Mouse (Mus musculus): ENCODE results near the gene Kcnj8. TPM values are rescaled to one million over a fixed set of nuclear protein-coding genes. Genes with fewer than 3 reads are reported as not detected.

Kcnj8 gene
- polyA plus RNA-seq (2012) = not detected in 2 replicates

GRCm38 (mm10) chr6:142571055-142571618 is at the start of gene Kcnj8:
TSS of gene Kcnj8 (minus strand) at chr6:142571614.

Other genes starting within 250 kb of the Kcnj8 start
- gene Slco1a5, start 248.6 kb downstream of the Kcnj8 start, polyA plus RNA-seq (2012) = not detected in 2 replicates
- 1.3 and 1.5 TPM in 2 replicates for gene Pyroxd1, start 226.0 kb downstream of the Kcnj8 start, polyA plus RNA-seq (2012)
- 4.4 and 4.5 TPM in 2 replicates for gene Recql, start 184.5 kb downstream of the Kcnj8 start, polyA plus RNA-seq (2012)
- gene Golt1b, start 184.4 kb downstream of the Kcnj8 start, polyA plus RNA-seq (2012) = 32.0 and 32.5 TPM in 2 replicates
- 0.13 and 0.71 TPM in 2 replicates for gene Spx, start 158.2 kb downstream of the Kcnj8 start, polyA plus RNA-seq (2012)
- gene Gys2, start 98.5 kb downstream of the Kcnj8 start, polyA plus RNA-seq (2012) = not detected in 2 replicates
- 14.3 and 22.2 TPM in 2 replicates for gene Ldhb, start 63.7 kb downstream of the Kcnj8 start, polyA plus RNA-seq (2012)
- not detected in 2 replicates for gene Abcc9, start 130.7 kb upstream of the Kcnj8 start, polyA plus RNA-seq (2012)
- gene Cmas, start 185.1 kb upstream of the Kcnj8 start, polyA plus RNA-seq (2012) = 33.3 and 36.6 TPM in 2 replicates
- not detected in 2 replicates for gene Sult6b2, start 232.9 kb upstream of the Kcnj8 start, polyA plus RNA-seq (2012)